8 mouse cellular contexts compared by ENCODE assay signal in genomic region chr7:99979081-99979480, GRCm38 (mm10). TPM values are rescaled to one million over a fixed set of nuclear protein-coding genes. Genes with fewer than 3 reads are reported as not detected.
DNase-seq lines count a peak whose midpoint lies in the region; ATAC-seq and TF ChIP-seq lines count a peak whose summit lies in the region.

No protein-coding gene starts in this region.

- H3ac ChIP-seq in myocyte (ENCODE audit: control insufficient read depth, insufficient read length): peak overlapping the region; percentile 99

- H3K4me2 ChIP-seq in hindbrain, postnatal 0 days (ENCODE audit: low read depth, low read length): peak overlapping the region; percentile 88
- peak overlapping the region; percentile 76 for H3K4me2 ChIP-seq in myocyte (ENCODE audit: low read depth)

- H3K4me1 ChIP-seq in cortical plate, adult 2 months (ENCODE audit: control insufficient read depth, insufficient read depth, low read length): peaks cover 4% of the 10 kb centered on the region; the same call in 1 of the 2 replicates
- peaks cover 8% of the 10 kb centered on the region; the same call in 1 of the 2 replicates for H3K4me1 ChIP-seq in hindbrain, postnatal 0 days (ENCODE audit: insufficient read depth, low read length)

- H3K27ac ChIP-seq in layer of hippocampus, adult 2 months: peak overlapping the region; percentile 98; the same call in 1 of the 2 replicates
- no peak overlapping the region for H3K27ac ChIP-seq in cortical plate, adult 2 months (ENCODE audit: insufficient read depth, low read length)
- H3K27ac ChIP-seq in hindbrain, postnatal 0 days: peak overlapping the region; percentile 98; the same call in 1 of the 2 replicates

- DNase-seq in layer of hippocampus, adult 2 months (ENCODE audit: low spot score in 2 of 2): no peak
- DNase-seq in layer of hippocampus, adult 9-10 months (ENCODE audit: low spot score): no peak
- no peak for DNase-seq in hindbrain, postnatal 0 days (ENCODE audit: low spot score)
- no peak for DNase-seq in cerebellum, adult 9-10 months
- no peak for DNase-seq in ovary, postnatal 10 days (ENCODE audit: low spot score)

- no peaks in the 10 kb centered on the region for H3K9me3 ChIP-seq in hindbrain, postnatal 0 days (ENCODE audit: low read length)

- no peak for TF ChIP-seq POLR2A in cortical plate, adult 2 months (IDR thresholded peaks at IDR 0.05; ENCODE audit: extremely low read depth, insufficient read depth, low read length)
- no peak for TF ChIP-seq POLR2A in myocyte (IDR thresholded peaks at IDR 0.05; ENCODE audit: insufficient read length, low read depth)

- no peaks in the 10 kb centered on the region for H3K27me3 ChIP-seq in hindbrain, postnatal 0 days (ENCODE audit: insufficient read depth, low read length)
- no peaks in the 10 kb centered on the region for H3K27me3 ChIP-seq in myocyte (ENCODE audit: control insufficient read depth, insufficient read depth, insufficient read length)

- peak overlapping the region; percentile 99 for H3K9ac ChIP-seq in hindbrain, postnatal 0 days (replicated peaks; ENCODE audit: low read length)

- ATAC-seq in hindbrain, postnatal 0 days: no peak
- ATAC-seq in monocyte, adult 5-6 weeks (replicated peaks; ENCODE audit: insufficient number of reproducible peaks, low FRiP score, low TSS enrichment, poor library complexity, severe bottlenecking): no peak

- whole genome bisulfite sequencing in hindbrain, postnatal 0 days: 6% methylated on average over 6 of the region's 6 CpGs

- TF ChIP-seq CTCF in layer of hippocampus, adult 2 months (conservative IDR thresholded peaks at IDR 0.05): no peak
- no peak for TF ChIP-seq CTCF in cortical plate, adult 2 months (IDR thresholded peaks at IDR 0.05; ENCODE audit: extremely low read depth, insufficient read depth, low read length)
- no peak for TF ChIP-seq CTCF in hindbrain, postnatal 0 days (IDR thresholded peaks at IDR 0.05; ENCODE audit: low read depth)

- H3K79me2 ChIP-seq in myocyte (ENCODE audit: control insufficient read depth, insufficient read depth): peaks cover 49% of the 10 kb centered on the region

- no peaks in the 10 kb centered on the region for H3K36me3 ChIP-seq in hindbrain, postnatal 0 days (ENCODE audit: insufficient read depth, low read length)
- no peaks in the 10 kb centered on the region for H3K36me3 ChIP-seq in myocyte (ENCODE audit: control insufficient read depth, insufficient read depth)

- H3K4me3 ChIP-seq in layer of hippocampus, adult 2 months: peak overlapping the region; percentile 78
- peak overlapping the region; percentile 75 for H3K4me3 ChIP-seq in cortical plate, adult 2 months (ENCODE audit: insufficient read depth, low read length)
- H3K4me3 ChIP-seq in hindbrain, postnatal 0 days (ENCODE audit: low read length): peak overlapping the region; percentile 96
- H3K4me3 ChIP-seq in myocyte: peak overlapping the region; percentile 47

TF ChIP-seq in myocyte, 11 proteins besides CTCF, POLR2A, EP300 and RAD21:
- no peak for TF ChIP-seq USF1 (IDR thresholded peaks at IDR 0.05; ENCODE audit: low read depth)
- TF ChIP-seq MYOG (IDR thresholded peaks at IDR 0.05; ENCODE audit: control insufficient read depth in 1 of 3, insufficient read depth in 1 of 3, insufficient read length in 2 of 3, low read depth in 2 of 3): no peak
- no peak for TF ChIP-seq REST (IDR thresholded peaks at IDR 0.05; ENCODE audit: insufficient read depth, insufficient read length)
- no peak for TF ChIP-seq CEBPB (IDR thresholded peaks at IDR 0.05; ENCODE audit: insufficient read depth, poor library complexity, severe bottlenecking)
- TF ChIP-seq TCF3 (IDR thresholded peaks at IDR 0.05; ENCODE audit: insufficient read length, low read depth): no peak
- TF ChIP-seq E2F4 (IDR thresholded peaks at IDR 0.05; ENCODE audit: insufficient read depth): no peak
- TF ChIP-seq SRF (IDR thresholded peaks at IDR 0.05; ENCODE audit: control insufficient read depth, insufficient read length, low read depth): no peak
- no peak for TF ChIP-seq POLR2AphosphoS2 (IDR thresholded peaks at IDR 0.05; ENCODE audit: insufficient read length, low read depth)
- TF ChIP-seq TCF12 (IDR thresholded peaks at IDR 0.05; ENCODE audit: insufficient read depth, poor library complexity, severe bottlenecking): no peak
- no peak for TF ChIP-seq MYOD1 (IDR thresholded peaks at IDR 0.05; ENCODE audit: control insufficient read depth in 1 of 3, insufficient read length in 2 of 3, low read depth in 2 of 3)
- no peak for TF ChIP-seq MAX (IDR thresholded peaks at IDR 0.05; ENCODE audit: low read depth)

RNA-seq across cellular contexts. Expression of gene Rnf169, which starts 1.2 kb away (rescaled TPM):
- total RNA-seq in layer of hippocampus, adult 2 months (2021): 10 to 100 TPM; 26.6 to 28.2 TPM
- 23.7 TPM in 2 replicates for polyA plus RNA-seq in cortical plate, adult 2 months (2012; rRNA removed)
- total RNA-seq in hindbrain, postnatal 0 days (2014; rRNA removed): 13.9 and 14.2 TPM in 2 replicates
- 2.6 and 2.7 TPM in 2 replicates for polyA plus RNA-seq in hindbrain, postnatal 0 days (2015; fragmentation: Nextera tagmentation; extraction: Ambion mirVana)
- 3.0 TPM for polyA plus RNA-seq in myocyte (2012; fragmentation: generic; extraction: Trizol)
- total RNA-seq in monocyte, adult 5-6 weeks (2017): 19.5 to 62.6 TPM (median 41.4 TPM) in 3 replicates

RNA-seq across cellular contexts. Expression of gene Chrdl2, which starts 26.9 kb away (rescaled TPM):
- total RNA-seq in layer of hippocampus, adult 2 months (2021): under 1 TPM; 0.27 to 0.38 TPM
- 0.61 and 0.68 TPM in 2 replicates for polyA plus RNA-seq in cortical plate, adult 2 months (2012; rRNA removed)
- total RNA-seq in hindbrain, postnatal 0 days (2014; rRNA removed): 0.43 and 1.8 TPM in 2 replicates
- polyA plus RNA-seq in hindbrain, postnatal 0 days (2015; fragmentation: Nextera tagmentation; extraction: Ambion mirVana): 1.8 and 2.2 TPM in 2 replicates
- polyA plus RNA-seq in myocyte (2012; fragmentation: generic; extraction: Trizol): not detected
- not detected in 3 replicates for total RNA-seq in monocyte, adult 5-6 weeks (2017)
